Mouse (Mus musculus): ENCODE measurements at regions not wholly inside any gene's neighbourhood (a gene's known extent, or its start where the extent isn't known, plus 50 kb on each side); places are given as distances from the start of the nearest gene placed in this dataset.

GRCm38 (mm10) chr19:22027577-22027976 is 111.3 kb upstream of the Trpm3 start:
- in situ Hi-C loops (cut with MboI; ENCODE audit: unreplicated experiment in 2 of 2): no loop called here

DNA sequence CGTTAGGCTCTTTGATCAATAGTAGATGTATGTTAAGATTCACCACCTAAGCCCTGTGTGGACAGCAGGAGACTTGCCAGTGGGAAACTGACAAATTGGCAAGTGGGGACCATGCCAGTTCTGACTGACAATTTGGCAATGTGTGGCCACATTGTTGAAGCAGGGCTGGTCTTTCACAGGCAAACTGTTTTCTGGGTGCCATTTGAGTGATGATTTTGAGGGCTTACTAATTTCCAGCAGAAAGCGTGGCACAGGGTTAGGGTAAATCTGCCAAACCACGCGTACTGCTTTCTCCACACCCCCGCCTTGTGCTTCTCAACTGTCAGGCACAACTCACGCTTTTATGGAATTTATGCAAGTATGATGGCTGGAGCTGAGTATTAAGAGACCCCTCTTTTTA is 91.2 kb upstream of the Trpm3 start:
- in situ Hi-C loops (cut with MboI; ENCODE audit: unreplicated experiment in 2 of 2): no loop called here

DNA sequence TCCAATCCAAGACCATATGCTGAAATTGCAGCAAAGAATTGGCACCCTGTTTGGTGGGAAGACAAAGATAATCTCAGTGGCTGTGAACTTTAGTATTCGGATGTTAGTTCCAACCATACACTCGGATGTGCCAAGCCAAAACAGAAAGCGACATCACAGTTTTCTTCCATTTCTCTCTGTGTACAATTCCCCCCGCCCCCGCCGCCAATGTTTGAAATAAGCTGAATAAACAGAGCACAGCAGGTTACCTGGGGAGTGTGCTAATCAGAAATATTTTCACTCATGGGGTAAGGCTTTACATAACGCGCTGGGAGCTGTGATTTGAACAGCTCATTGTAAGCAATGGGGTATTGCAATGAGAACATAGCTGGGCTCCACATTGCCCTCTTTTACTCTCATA is 72.5 kb upstream of the Trpm3 start:
- in situ Hi-C loops (cut with MboI; ENCODE audit: unreplicated experiment in 2 of 2): no loop called here

DNA sequence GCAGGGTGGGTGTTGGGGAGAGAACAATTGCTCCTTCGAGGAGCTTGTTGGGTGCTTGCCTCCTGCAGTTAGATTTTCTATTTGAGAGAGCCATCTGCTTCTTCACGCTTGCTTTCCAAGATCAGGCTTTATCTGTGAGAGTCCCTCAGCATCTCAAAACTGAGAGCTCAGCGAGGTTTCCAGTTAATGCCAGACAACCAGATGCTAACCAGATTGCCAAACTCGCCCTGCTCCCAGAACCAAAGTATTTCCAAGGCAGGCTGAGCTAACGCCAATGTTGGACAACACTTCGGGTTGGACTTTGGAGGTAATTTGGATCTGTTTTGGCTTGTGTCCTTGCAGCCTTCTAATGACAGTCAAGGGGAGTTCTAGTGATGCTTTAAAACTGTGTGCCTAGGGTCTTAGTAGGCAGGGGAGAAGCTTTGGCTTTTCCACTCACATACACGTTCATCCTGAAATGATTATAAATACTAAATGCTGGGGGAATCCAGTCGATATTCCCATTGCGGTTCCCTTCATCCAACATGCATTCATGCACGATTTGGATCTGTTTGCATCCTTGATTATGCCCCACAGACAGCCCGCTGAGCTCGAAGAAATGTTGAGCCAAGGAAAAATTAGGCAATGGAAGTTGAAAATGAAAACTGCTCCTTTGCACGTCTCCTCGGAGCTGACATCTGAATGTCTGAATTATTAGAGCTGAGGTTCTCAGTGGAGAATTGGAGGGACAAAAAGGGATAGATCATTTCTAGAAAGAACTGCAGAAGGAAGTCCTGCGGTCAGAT is 68.4 kb upstream of the Trpm3 start:
- in situ Hi-C loops (cut with MboI; ENCODE audit: unreplicated experiment in 2 of 2): no loop called here

DNA sequence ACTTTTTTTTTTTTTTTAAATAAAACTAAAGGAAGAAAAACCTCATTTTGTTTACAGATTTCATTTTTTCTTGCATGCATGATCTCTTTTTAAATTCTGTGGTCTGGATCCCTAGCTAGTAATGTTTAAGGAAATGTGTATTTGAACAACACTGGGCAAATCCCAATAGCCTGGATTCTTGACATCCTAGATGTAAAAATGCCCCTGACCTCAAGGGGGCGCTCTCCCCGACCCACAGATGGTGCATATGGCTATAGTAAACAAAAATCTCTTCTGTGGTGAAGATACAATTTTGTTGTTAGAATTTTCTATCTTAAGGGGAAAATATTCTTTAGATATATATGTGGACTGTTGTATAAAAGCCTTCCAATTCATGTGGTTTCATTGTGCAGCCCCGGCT is 67.1 kb upstream of the Trpm3 start:
- in situ Hi-C loops (cut with MboI; ENCODE audit: unreplicated experiment in 2 of 2): no loop called here

DNA sequence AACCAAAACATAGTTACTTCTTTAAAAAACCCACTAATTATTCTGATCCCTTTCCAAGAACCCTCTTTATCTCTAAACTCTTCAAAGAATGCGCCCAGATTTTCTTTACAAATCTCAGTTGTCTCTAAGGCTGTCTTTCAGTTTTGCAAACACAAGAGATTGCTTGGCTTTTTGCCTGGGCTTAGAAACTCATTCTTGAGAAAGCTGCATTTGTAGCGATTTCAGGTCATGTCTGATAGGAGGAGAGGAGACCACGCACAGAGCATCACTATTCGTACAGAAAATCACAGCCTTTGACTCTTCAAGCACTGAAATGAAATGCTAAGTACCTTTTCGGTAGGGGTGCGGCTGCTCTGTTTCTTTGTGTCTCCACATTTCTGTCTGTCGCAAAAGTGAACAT is 64.8 kb upstream of the Trpm3 start:
- in situ Hi-C loops (cut with MboI; ENCODE audit: unreplicated experiment in 2 of 2): no loop called here

- in situ Hi-C loops (cut with MboI; ENCODE audit: unreplicated experiment in 2 of 2): no loop called here
Observed at GRCm38 (mm10) chr19:22081448-22081847, 57.4 kb upstream of the Trpm3 start.

All from v-Abl transformed pro-B cells (cell line).